Mouse (Mus musculus) erythroblast, embryonic 14.5 days (primary cell): Measurements from ENCODE around the gene Tcte2. TPM values are rescaled to one million over a fixed set of nuclear protein-coding genes. Genes with fewer than 3 reads are reported as not detected.
"Not testable (repeated sequence)": the region's sequence is repeated elsewhere in the genome, so short reads cannot be mapped to it uniquely, and the experiment has no call there.

Experiments used
- H3K27me3 ChIP-seq: 2 replicates; pipeline ENCODE4 v1.6.1; 2012; ENCODE audit warnings: inconsistent platforms; ENCODE audit not compliant: control insufficient read depth
- H3K36me3 ChIP-seq: 2 replicates; pipeline ENCODE4 v1.6.1; 2012; ENCODE audit warnings: mild to moderate bottlenecking, inconsistent platforms; ENCODE audit not compliant: control insufficient read depth
- H3K4me1 ChIP-seq: 2 replicates; pipeline ENCODE4 v1.6.1; 2012; ENCODE audit warnings: inconsistent platforms; ENCODE audit not compliant: control insufficient read depth
- H3K4me3 ChIP-seq: replicated peaks from 2 replicates; pipeline ENCODE3; 2012; ENCODE audit warnings: moderate library complexity, mild to moderate bottlenecking, inconsistent platforms
- H3K9me3 ChIP-seq: 2 replicates; pipeline ENCODE4 v1.6.1; 2012; ENCODE audit warnings: low read length, inconsistent platforms, mixed read lengths; ENCODE audit not compliant: control insufficient read depth
- GATA1 ChIP-seq: IDR thresholded peaks from 2 replicates; pipeline ENCODE4 v1.6.1; 2012; ENCODE audit warnings: low read length, inconsistent platforms, mixed read lengths
- TAL1 ChIP-seq: IDR thresholded peaks from 3 replicates; pipeline ENCODE4 v1.6.1; 2012; ENCODE audit warnings: low read length, inconsistent platforms, mixed read lengths
- polyA plus RNA-seq: library from polyadenylated mRNA; stranded (reverse); fragments of >175 nt; gene quantifications from 2 replicates; pipeline ENCODE4 v1.2.3, GENCODE M21; 2012

Tcte2 gene
- polyA plus RNA-seq, 1 experiment = not detected

- no peaks in the 10 kb centered on the region; the same call in 1 of the 2 replicates for H3K4me1 ChIP-seq
- no peaks in the 10 kb centered on the region for H3K9me3 ChIP-seq
- no peaks in the 10 kb centered on the region for H3K27me3 ChIP-seq
- H3K4me3 ChIP-seq = no peak overlapping the region
- no peaks in the 10 kb centered on the region for H3K36me3 ChIP-seq
- TF ChIP-seq TAL1 = no peak
- no peak for TF ChIP-seq GATA1
These were observed 78.0 kb downstream of the Tcte2 start for GRCm38 (mm10) chr17:13683411-13684174.

GRCm38 (mm10) chr17:13683027-13683410 lies 78.6 kb downstream of the Tcte2 start:
- no peaks in the 10 kb centered on the region for H3K36me3 ChIP-seq
- H3K4me1 ChIP-seq = no peaks in the 10 kb centered on the region; the same call in 1 of the 2 replicates
- no peak overlapping the region for H3K4me3 ChIP-seq
- TF ChIP-seq TAL1 (no peak), GATA1 (no peak)
- no peaks in the 10 kb centered on the region for H3K9me3 ChIP-seq
- H3K27me3 ChIP-seq = no peaks in the 10 kb centered on the region

- Histone ChIP-seq H3K9me3 (no peaks in the 10 kb centered on the region), H3K36me3 (no peaks in the 10 kb centered on the region), H3K4me3 (no peak overlapping the region), H3K4me1 (no peaks in the 10 kb centered on the region; the same call in 1 of the 2 replicates), H3K27me3 (no peaks in the 10 kb centered on the region)
- TF ChIP-seq TAL1 (no peak), GATA1 (no peak)
These were observed 79.1 kb downstream of the Tcte2 start for GRCm38 (mm10) chr17:13682378-13683026.

GRCm38 (mm10) chr17:13681686-13682085 lies 79.9 kb downstream of the Tcte2 start:
- no peak overlapping the region for H3K4me3 ChIP-seq
- no peaks in the 10 kb centered on the region for H3K27me3 ChIP-seq
- H3K9me3 ChIP-seq = no peaks in the 10 kb centered on the region
- H3K4me1 ChIP-seq = no peaks in the 10 kb centered on the region; the same call in 1 of the 2 replicates
- TF ChIP-seq TAL1 (no peak), GATA1 (no peak)
- no peaks in the 10 kb centered on the region for H3K36me3 ChIP-seq

GRCm38 (mm10) chr17:13681126-13681525 lies 80.5 kb downstream of the Tcte2 start:
- TF ChIP-seq TAL1 = no peak
- no peak for TF ChIP-seq GATA1
- Histone ChIP-seq H3K4me3 (no peak overlapping the region), H3K36me3 (no peaks in the 10 kb centered on the region), H3K9me3 (no peaks in the 10 kb centered on the region), H3K4me1 (no peaks in the 10 kb centered on the region; the same call in 1 of the 2 replicates), H3K27me3 (no peaks in the 10 kb centered on the region)

- no peaks in the 10 kb centered on the region for H3K9me3 ChIP-seq
- TF ChIP-seq TAL1 (0 out of 3 replicates have a peak, but pooled peaks have one; percentile 3), GATA1 (no peak)
- H3K4me3 ChIP-seq = no peak overlapping the region
- no peaks in the 10 kb centered on the region for H3K36me3 ChIP-seq
- H3K27me3 ChIP-seq = no peaks in the 10 kb centered on the region
- H3K4me1 ChIP-seq = no peaks in the 10 kb centered on the region; the same call in 1 of the 2 replicates
These were observed 81.3 kb downstream of the Tcte2 start for GRCm38 (mm10) chr17:13680318-13680717.

- no peaks in the 10 kb centered on the region for H3K9me3 ChIP-seq
- H3K4me1 ChIP-seq = no peaks in the 10 kb centered on the region; the same call in 1 of the 2 replicates
- H3K4me3 ChIP-seq = no peak overlapping the region
- no peaks in the 10 kb centered on the region for H3K27me3 ChIP-seq
- H3K36me3 ChIP-seq = no peaks in the 10 kb centered on the region
- TF ChIP-seq GATA1 (no peak), TAL1 (no peak)
These were observed 81.9 kb downstream of the Tcte2 start for GRCm38 (mm10) chr17:13679725-13680124.

GRCm38 (mm10) chr17:13677225-13678148 lies 84.1 kb downstream of the Tcte2 start:
- Histone ChIP-seq H3K4me1 (no peaks in the 10 kb centered on the region), H3K4me3 (no peak overlapping the region), H3K9me3 (no peaks in the 10 kb centered on the region), H3K36me3 (no peaks in the 10 kb centered on the region), H3K27me3 (no peaks in the 10 kb centered on the region)
- TF ChIP-seq TAL1 (no peak), GATA1 (no peak)

- not testable (repeated sequence) for H3K27me3 ChIP-seq, H3K4me3 ChIP-seq, H3K36me3 ChIP-seq, H3K9me3 ChIP-seq, H3K4me1 ChIP-seq
These were observed 85.5 kb downstream of the Tcte2 start for GRCm38 (mm10) chr17:13676099-13676498.
